27 mouse cellular contexts compared by ENCODE assay signal in the genomic region with DNA sequence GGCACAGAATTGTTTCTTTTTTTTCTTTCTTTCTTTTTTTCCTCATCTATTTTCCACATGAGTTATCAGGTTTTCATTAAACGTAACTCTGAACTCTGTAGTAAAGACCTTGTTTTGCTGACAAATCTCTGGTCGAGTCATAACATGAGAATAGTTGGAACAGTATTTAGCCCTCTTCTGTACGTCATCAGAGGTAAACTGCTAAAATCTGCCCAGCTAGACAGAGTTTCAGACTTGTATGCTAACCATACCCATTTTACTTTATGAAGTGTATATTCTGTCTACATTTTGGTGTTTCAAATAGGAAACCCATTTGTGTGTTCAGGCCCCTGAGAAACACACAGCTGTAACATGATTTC. TPM values are rescaled to one million over a fixed set of nuclear protein-coding genes. Genes with fewer than 3 reads are reported as not detected.
DNase-seq lines count a peak whose midpoint lies in the region; ATAC-seq and TF ChIP-seq lines count a peak whose summit lies in the region.
"Had no signal": no experiment of that assay in that cellular context is flagged by ENCODE, and none has a peak within 500 bp of the region (broad histone marks: within the 10 kb centered on the region; RNA-seq: fewer than 3 reads in every experiment).

No protein-coding gene starts in this region.

- 49% methylated on average over 3 of the region's 3 CpGs for WGBS in heart, adult 2 months
- 38% methylated on average over 3 of the region's 3 CpGs for WGBS in liver, embryonic 12.5 days (ENCODE audit: insufficient replicate concordance)
- WGBS in liver, postnatal 0 days (ENCODE audit: insufficient replicate concordance) = 48% methylated on average over 3 of the region's 3 CpGs
- 31% methylated on average over 3 of the region's 3 CpGs for WGBS in liver, embryonic 16.5 days (ENCODE audit: insufficient replicate concordance)

- H3K9ac ChIP-seq in heart, adult 2 months (ENCODE audit: low read depth, low read length) = no peak overlapping the region
- no peak overlapping the region for H3K9ac ChIP-seq in liver, embryonic 12.5 days
- H3K9ac ChIP-seq in liver, postnatal 0 days (replicated peaks) = no peak overlapping the region
- no peak overlapping the region for H3K9ac ChIP-seq in liver, embryonic 16.5 days (ENCODE audit: low read depth, low read length)
- H3K9ac ChIP-seq: embryonic facial prominence, embryonic 15.5 days; hindbrain, embryonic 15.5 days; intestine, embryonic 15.5 days had no signal

- H3K27ac ChIP-seq in heart, adult 2 months = no peak overlapping the region
- peak overlapping the region; percentile 74 for H3K27ac ChIP-seq in liver, embryonic 12.5 days
- no peak overlapping the region for H3K27ac ChIP-seq in liver, postnatal 0 days (ENCODE audit: low read depth)
- H3K27ac ChIP-seq in liver, embryonic 16.5 days (ENCODE audit: low read length) = 0 out of 2 replicates have a peak overlapping the region, but pooled peaks have one; percentile 8
- H3K27ac ChIP-seq: embryonic facial prominence, embryonic 15.5 days; forebrain, embryonic 10.5 days; gastrocnemius, adult 2 months; hindbrain, embryonic 15.5 days; intestine, embryonic 15.5 days had no signal

- peak; percentile 8 for DNase-seq in heart, adult 11 months
- no peak for DNase-seq in heart, adult 2 months
- no peak for DNase-seq in liver, postnatal 0 days
- DNase-seq in NIH3T3 (ENCODE audit: low read depth) = peak; percentile 27
- no peak for DNase-seq in T-cell, adult 2 months (ENCODE audit: low spot score)
- DNase-seq: adrenal gland, adult 8-10 months; adrenal gland, postnatal 36 days; B cell, adult 2 months; cerebellum, adult 2 months; cerebellum, postnatal 10 days; embryo, embryonic 11 days; gastrocnemius, adult 2 months; gastrocnemius, postnatal 36 days; heart, adult 18-20 months; heart, postnatal 10 days had no signal

- H3K4me2 ChIP-seq in liver, embryonic 12.5 days = no peak overlapping the region
- no peak overlapping the region for H3K4me2 ChIP-seq in liver, postnatal 0 days (ENCODE audit: low read depth, low read length)
- no peak overlapping the region for H3K4me2 ChIP-seq in liver, embryonic 16.5 days (ENCODE audit: low read depth, low read length)
- H3K4me2 ChIP-seq: embryonic facial prominence, embryonic 15.5 days; heart, embryonic 11.5 days; hindbrain, embryonic 15.5 days; intestine, embryonic 15.5 days had no signal

- TF ChIP-seq POLR2A in heart, adult 2 months (IDR thresholded peaks at IDR 0.05; ENCODE audit: insufficient read depth, low read depth, low read length) = no peak

- H3K9me3 ChIP-seq in liver, embryonic 12.5 days (replicated peaks) = no peaks in the 10 kb centered on the region
- H3K9me3 ChIP-seq in liver, postnatal 0 days (ENCODE audit: low read length) = no peaks in the 10 kb centered on the region
- no peaks in the 10 kb centered on the region for H3K9me3 ChIP-seq in liver, embryonic 16.5 days (replicated peaks; ENCODE audit: control insufficient read depth, low read length)
- H3K9me3 ChIP-seq: embryonic facial prominence, embryonic 15.5 days; forebrain, embryonic 10.5 days; hindbrain, embryonic 15.5 days; intestine, embryonic 15.5 days had no signal

- H3K36me3 ChIP-seq in heart, adult 2 months (ENCODE audit: control insufficient read depth, insufficient read depth, low read length) = peaks cover 9% of the 10 kb centered on the region
- peaks cover 10% of the 10 kb centered on the region for H3K36me3 ChIP-seq in liver, embryonic 12.5 days
- no peaks in the 10 kb centered on the region for H3K36me3 ChIP-seq in liver, postnatal 0 days (replicated peaks; ENCODE audit: insufficient read depth, low read length)
- peaks cover under 1% of the 10 kb centered on the region for H3K36me3 ChIP-seq in liver, embryonic 16.5 days (ENCODE audit: control insufficient read depth, insufficient read depth)
- H3K36me3 ChIP-seq: hindbrain, embryonic 15.5 days; intestine, embryonic 15.5 days had no signal

- ATAC-seq in liver, embryonic 12.5 days = no peak
- ATAC-seq in liver, postnatal 0 days = no peak
- ATAC-seq in liver, embryonic 16.5 days (ENCODE audit: low read depth) = no peak
- ATAC-seq in monocyte, adult 5-6 weeks (replicated peaks; ENCODE audit: insufficient number of reproducible peaks, low FRiP score, low TSS enrichment, poor library complexity, severe bottlenecking) = no peak
- ATAC-seq: forebrain, embryonic 14.5 days; intestine, embryonic 15.5 days had no signal

- H3K27me3 ChIP-seq in heart, adult 2 months (ENCODE audit: control insufficient read depth, insufficient read depth, low read length) = no peaks in the 10 kb centered on the region
- H3K27me3 ChIP-seq in liver, embryonic 12.5 days (replicated peaks) = no peaks in the 10 kb centered on the region
- no peaks in the 10 kb centered on the region for H3K27me3 ChIP-seq in liver, postnatal 0 days (ENCODE audit: insufficient read depth, low read length)
- no peaks in the 10 kb centered on the region for H3K27me3 ChIP-seq in liver, embryonic 16.5 days (ENCODE audit: control insufficient read depth, insufficient read depth, low read depth, low read length)
- H3K27me3 ChIP-seq: embryonic facial prominence, embryonic 15.5 days; hindbrain, embryonic 15.5 days; intestine, embryonic 15.5 days had no signal

- TF ChIP-seq CTCF in heart, adult 2 months (IDR thresholded peaks at IDR 0.05) = no peak
- no peak for TF ChIP-seq CTCF in liver, postnatal 0 days (IDR thresholded peaks at IDR 0.05; ENCODE audit: low read depth)

- TF ChIP-seq EP300 in heart, adult 2 months (IDR thresholded peaks at IDR 0.05; ENCODE audit: insufficient read depth, low read depth, low read length) = no peak
- TF ChIP-seq EP300 in liver, postnatal 0 days (IDR thresholded peaks at IDR 0.05; ENCODE audit: low read depth) = no peak

- H3K4me1 ChIP-seq in heart, adult 2 months (ENCODE audit: control insufficient read depth, insufficient read depth, low read length) = peaks cover 16% of the 10 kb centered on the region
- peaks cover 92% of the 10 kb centered on the region for H3K4me1 ChIP-seq in liver, embryonic 12.5 days
- H3K4me1 ChIP-seq in liver, postnatal 0 days (ENCODE audit: insufficient read depth) = peaks cover 25% of the 10 kb centered on the region
- H3K4me1 ChIP-seq in liver, embryonic 16.5 days (ENCODE audit: control insufficient read depth, low read depth, low read length) = peaks cover 50% of the 10 kb centered on the region

- H3K79me2 ChIP-seq in heart, adult 2 months (replicated peaks; ENCODE audit: control insufficient read depth, insufficient read depth, low read length) = peaks cover 2% of the 10 kb centered on the region

- intact Hi-C loops in heart, adult 2 months (cut with DNase I) = no loop called here

- H3K4me3 ChIP-seq in heart, adult 2 months = no peak overlapping the region
- no peak overlapping the region for H3K4me3 ChIP-seq in liver, embryonic 12.5 days
- no peak overlapping the region for H3K4me3 ChIP-seq in liver, postnatal 0 days (ENCODE audit: low read depth, low read length)
- H3K4me3 ChIP-seq in liver, embryonic 16.5 days (ENCODE audit: low read depth, low read length) = no peak overlapping the region
- H3K4me3 ChIP-seq: embryonic facial prominence, embryonic 15.5 days; erythroblast, embryonic 14.5 days; forebrain, embryonic 10.5 days; gastrocnemius, adult 2 months; hindbrain, embryonic 15.5 days; intestine, embryonic 15.5 days had no signal

RNA-seq across cellular contexts. Expression of gene 1810049J17Rik, which starts 16.1 kb away (rescaled TPM):
- not detected for total RNA-seq in heart, adult 2 months (2021)
- polyA plus RNA-seq in heart, adult 2 months (2012; rRNA removed) = not detected in 2 replicates
- 1.2 and 1.9 TPM in 2 replicates for polyA plus RNA-seq in liver, embryonic 12.5 days (2016; fragmentation: Nextera tagmentation; extraction: Ambion mirVana)
- polyA plus RNA-seq in liver, postnatal 0 days (2015; fragmentation: Nextera tagmentation; extraction: Ambion mirVana) = 0.79 and 1.1 TPM in 2 replicates
- 1.1 and 1.4 TPM in 2 replicates for polyA plus RNA-seq in liver, embryonic 16.5 days (2015; fragmentation: Nextera tagmentation; extraction: Ambion mirVana)
- 1.7 TPM in 1 of 3 replicates, not detected in the others for total RNA-seq in monocyte, adult 5-6 weeks (2017)
- total RNA-seq: gastrocnemius, adult 2 months; gastrocnemius, postnatal 36 days had no signal
- polyA plus RNA-seq: cerebellum, adult 2 months; embryonic facial prominence, embryonic 11.5 days; erythroblast, embryonic 14.5 days; forebrain, embryonic 10.5 days; heart, embryonic 11.5 days; hindbrain, embryonic 11.5 days had no signal

RNA-seq across cellular contexts. Expression of gene Golph3, which starts 16.5 kb away (rescaled TPM):
- total RNA-seq in heart, adult 2 months (2021) = 10 to 100 TPM; 84.4 to 88.3 TPM
- polyA plus RNA-seq in heart, adult 2 months (2012; rRNA removed) = 48.5 and 89.4 TPM in 2 replicates
- polyA plus RNA-seq in liver, embryonic 12.5 days (2016; fragmentation: Nextera tagmentation; extraction: Ambion mirVana) = 79.8 and 82.7 TPM in 2 replicates
- 35.8 and 37.2 TPM in 2 replicates for polyA plus RNA-seq in liver, postnatal 0 days (2015; fragmentation: Nextera tagmentation; extraction: Ambion mirVana)
- polyA plus RNA-seq in liver, embryonic 16.5 days (2015; fragmentation: Nextera tagmentation; extraction: Ambion mirVana) = 38.1 and 41.1 TPM in 2 replicates
- 96.4 to 118 TPM (median 109 TPM) in 3 replicates for total RNA-seq in monocyte, adult 5-6 weeks (2017)

Comparison
In these comparisons a context has a peak if more than half of its experiments do, and no peak if none do; other contexts are left out.
1. DNase-seq: peak in heart, adult 11 months (single experiment) and NIH3T3 (single experiment); none in heart, adult 2 months (0 of 2), liver, postnatal 0 days (single experiment) and T-cell, adult 2 months (single experiment).
2. H3K27ac ChIP-seq: peak in liver, embryonic 12.5 days (single experiment) and liver, embryonic 16.5 days (single experiment); none in heart, adult 2 months (single experiment) and liver, postnatal 0 days (single experiment).